Mouse (Mus musculus) embryonic fibroblast, embryonic 13.5 days (primary cell): ENCODE data around the gene Ndufv1. TPM values are rescaled to one million over a fixed set of nuclear protein-coding genes. Genes with fewer than 3 reads are reported as not detected.
"Not testable (repeated sequence)": the region's sequence is repeated elsewhere in the genome, so short reads cannot be mapped to it uniquely, and the experiment has no call there.

ENCODE experiments used
- H3K27ac ChIP-seq: 2 replicates; pipeline ENCODE4 v1.5.1; 2012; ENCODE audit warnings: low read length, control low read depth, inconsistent platforms; ENCODE audit not compliant: insufficient read depth
- H3K4me1 ChIP-seq: 2 replicates; pipeline ENCODE4 v1.6.1; 2011; ENCODE audit warnings: low read length; ENCODE audit not compliant: control insufficient read depth, insufficient read depth
- H3K4me3 ChIP-seq: 2 replicates; pipeline ENCODE4 v1.5.1; 2011; ENCODE audit warnings: mild to moderate bottlenecking, control low read depth, low read length; ENCODE audit not compliant: insufficient read depth
- CTCF ChIP-seq: IDR thresholded peaks from 2 replicates; pipeline ENCODE4 v1.5.1; 2011; ENCODE audit warnings: mild to moderate bottlenecking, control low read depth, low read length, moderate library complexity, borderline replicate concordance; ENCODE audit not compliant: insufficient read depth
- POLR2A ChIP-seq: IDR thresholded peaks from 2 replicates; pipeline ENCODE4 v1.6.1; 2011; ENCODE audit warnings: low read depth, mild to moderate bottlenecking, control low read depth, low read length, moderate library complexity
- polyA plus RNA-seq: library from polyadenylated mRNA; stranded (reverse); fragments of >200 nt; gene quantifications from 2 replicates; pipeline ENCODE4 v1.2.4, GENCODE M21; 2011; ENCODE audit warnings: low read depth; ENCODE audit not compliant: missing spikeins, insufficient read length

Gene Ndufv1
- polyA plus RNA-seq, 1 experiment: 64.3 TPM

GRCm38 (mm10) chr19:4055216-4055946 lies 42.8 kb upstream of the Ndufv1 start:
- Histone ChIP-seq H3K4me3 (no peak overlapping the region), H3K27ac (no peak overlapping the region), H3K4me1 (0 out of 2 replicates have a peak, but pooled peaks cover 2% of the 10 kb centered on the region)
- TF ChIP-seq CTCF: no peak
- no peak for TF ChIP-seq POLR2A

GRCm38 (mm10) chr19:4054613-4055012 lies 42.0 kb upstream of the Ndufv1 start:
- H3K27ac ChIP-seq: no peak overlapping the region
- no peak overlapping the region for H3K4me3 ChIP-seq
- H3K4me1 ChIP-seq: 0 out of 2 replicates have a peak, but pooled peaks cover 2% of the 10 kb centered on the region
- TF ChIP-seq POLR2A (no peak), CTCF (no peak)

GRCm38 (mm10) chr19:4052516-4053030 lies 40.0 kb upstream of the Ndufv1 start:
- H3K4me1 ChIP-seq: 0 out of 2 replicates have a peak, but pooled peaks cover 2% of the 10 kb centered on the region
- H3K27ac ChIP-seq: no peak overlapping the region
- no peak overlapping the region for H3K4me3 ChIP-seq
- no peak for TF ChIP-seq POLR2A
- no peak for TF ChIP-seq CTCF

- no peak for TF ChIP-seq POLR2A
- peak; percentile 45; the same call in 1 of the 2 replicates for TF ChIP-seq CTCF
- Histone ChIP-seq H3K27ac (no peak overlapping the region), H3K4me1 (0 out of 2 replicates have a peak, but pooled peaks cover 2% of the 10 kb centered on the region), H3K4me3 (no peak overlapping the region)
Measured at GRCm38 (mm10) chr19:4051741-4052515, 39.3 kb upstream of the Ndufv1 start.

- Histone ChIP-seq H3K27ac (no peak overlapping the region), H3K4me1 (0 out of 2 replicates have a peak, but pooled peaks cover 2% of the 10 kb centered on the region), H3K4me3 (no peak overlapping the region)
- TF ChIP-seq CTCF: no peak
- TF ChIP-seq POLR2A: no peak
Measured at GRCm38 (mm10) chr19:4051016-4051415, 38.4 kb upstream of the Ndufv1 start.

GRCm38 (mm10) chr19:4049069-4049468 lies 36.5 kb upstream of the Ndufv1 start:
- H3K4me3 ChIP-seq, H3K27ac ChIP-seq, H3K4me1 ChIP-seq: not testable (repeated sequence)

GRCm38 (mm10) chr19:4047859-4048258 lies 35.3 kb upstream of the Ndufv1 start:
- Histone ChIP-seq H3K27ac (no peak overlapping the region), H3K4me1 (0 out of 2 replicates have a peak, but pooled peaks cover 2% of the 10 kb centered on the region), H3K4me3 (no peak overlapping the region)
- no peak for TF ChIP-seq POLR2A
- TF ChIP-seq CTCF: peak; percentile 48; the same call in 1 of the 2 replicates

GRCm38 (mm10) chr19:4046866-4047254 lies 34.3 kb upstream of the Ndufv1 start:
- Histone ChIP-seq H3K4me1 (no peaks in the 10 kb centered on the region), H3K27ac (no peak overlapping the region), H3K4me3 (no peak overlapping the region)
- TF ChIP-seq POLR2A: no peak
- no peak for TF ChIP-seq CTCF

GRCm38 (mm10) chr19:4045966-4046865 lies 33.6 kb upstream of the Ndufv1 start, which contains the start of gene Gstp2:
Gene Gstp2 (minus strand): TSS chr19:4046023.
- Histone ChIP-seq H3K27ac (peak within 1 kb of the TSS; percentile 65), H3K4me3 (no peak within 1 kb of the TSS), H3K4me1 (no peaks in the 10 kb centered on the region)
- TF ChIP-seq CTCF (peak; percentile 8; the same call in 1 of the 2 replicates), POLR2A (no peak)

GRCm38 (mm10) chr19:4044109-4044508 lies 31.5 kb upstream of the Ndufv1 start:
- H3K27ac ChIP-seq, H3K4me1 ChIP-seq, H3K4me3 ChIP-seq: not testable (repeated sequence)
